Mouse (Mus musculus) G1E (cell line): Measurements from ENCODE around the gene Gprasp1. TPM values are rescaled to one million over a fixed set of nuclear protein-coding genes. Genes with fewer than 3 reads are reported as not detected.

ENCODE experiments used
- ATAC-seq: 2 replicates; pipeline ENCODE4 v1.8.0; 2016; ENCODE audit warnings: mild to moderate bottlenecking; ENCODE audit not compliant: insufficient number of reproducible peaks, poor library complexity, low FRiP score, severe bottlenecking; ENCODE audit errors: extremely low read depth
- DNase-seq: peaks from one replicate; pipeline ENCODE4 v3.0.0; 2012; ENCODE audit warnings: low spot score
- H3K27me3 ChIP-seq: 2 replicates; pipeline ENCODE4 v1.6.1; 2012; ENCODE audit warnings: mild to moderate bottlenecking, low read length, inconsistent platforms; ENCODE audit not compliant: insufficient read depth
- H3K36me3 ChIP-seq: replicated peaks from 2 replicates; pipeline ENCODE3; 2012; ENCODE audit warnings: mild to moderate bottlenecking, inconsistent platforms
- H3K4me1 ChIP-seq: 2 replicates; pipeline ENCODE4 v1.6.1; 2012; ENCODE audit warnings: low read depth, low read length, inconsistent platforms, mixed read lengths; ENCODE audit not compliant: insufficient read depth
- H3K4me3 ChIP-seq: 2 replicates; pipeline ENCODE4 v1.5.1; 2012; ENCODE audit warnings: low read depth, mild to moderate bottlenecking, inconsistent platforms, low read length, moderate library complexity, mixed read lengths
- H3K9me3 ChIP-seq: replicated peaks from 2 replicates; pipeline ENCODE4 v1.6.1; 2012; ENCODE audit warnings: inconsistent platforms
- CTCF ChIP-seq: IDR thresholded peaks from 2 replicates; pipeline ENCODE4 v1.5.1; 2012; ENCODE audit warnings: low read depth, low read length, inconsistent platforms, mixed read lengths
- GATA1 ChIP-seq: IDR thresholded peaks from 2 replicates; pipeline ENCODE4 v1.6.1; 2012; ENCODE audit warnings: borderline replicate concordance, low read length, inconsistent platforms, mixed read lengths
- GATA2 ChIP-seq: IDR thresholded peaks from 2 replicates; pipeline ENCODE4 v1.6.1; 2012; ENCODE audit warnings: low read depth, low read length, inconsistent platforms, borderline replicate concordance
- POLR2AphosphoS5 ChIP-seq: IDR thresholded peaks from 2 replicates; pipeline ENCODE4 v1.6.1; 2012; ENCODE audit warnings: low read depth, low read length, inconsistent platforms; ENCODE audit not compliant: insufficient replicate concordance
- TAL1 ChIP-seq: conservative IDR thresholded peaks from 2 replicates; pipeline ENCODE4 v1.6.1; 2012; ENCODE audit warnings: low read depth, low read length, inconsistent platforms, mixed read lengths
- polyA plus RNA-seq: library from polyadenylated mRNA; stranded (reverse); fragments of >175 nt; gene quantifications from 2 replicates; pipeline ENCODE4 v1.2.3, GENCODE M21; 2012
- total RNA-seq, 2 experiments: library from RNA; stranded (forward) in 1 of 2; stranded (reverse) in 1 of 2; fragments of 200-1000 nt in 1 of 2; fragments of >200 nt in 1 of 2; fragmentation: Nextera tagmentation in 1 of 2; gene quantifications; 2 replicates each; pipeline ENCODE4 v1.2.3; 2014 to 2017

The Gprasp1 gene
- total RNA-seq (2014; fragmentation: Nextera tagmentation) (40.3 and 48.3 TPM in 2 replicates), total RNA-seq (2017) (20.2 and 24.9 TPM in 2 replicates), polyA plus RNA-seq (1.2 and 13.6 TPM in 2 replicates)

- TF ChIP-seq GATA1: no peak
- no peak for TF ChIP-seq GATA2
- TF ChIP-seq TAL1: no peak
- no peak for TF ChIP-seq CTCF
- no peak for TF ChIP-seq POLR2AphosphoS5
- H3K27me3 ChIP-seq: no peaks in the 10 kb centered on the region
- DNase-seq (peak; percentile 47), ATAC-seq (peak; percentile 93)
- peaks cover 15% of the 10 kb centered on the region for H3K4me1 ChIP-seq
- no peaks in the 10 kb centered on the region for H3K9me3 ChIP-seq
- H3K4me3 ChIP-seq: peak within 1 kb of the TSS; percentile 76
- peaks cover 18% of the 10 kb centered on the region for H3K36me3 ChIP-seq
Observed at GRCm38 (mm10) chrX:135742304-135743055, at the start of gene Gprasp1, which contains the start of gene Armcx5. Gene Gprasp1 (plus strand): TSS chrX:135742733. Gene Armcx5 (plus strand): TSS chrX:135742733.

GRCm38 (mm10) chrX:135693633-135694032 is 48.9 kb upstream of the Gprasp1 start, which contains the start of gene Tcp11x2:
Gene Tcp11x2 (minus strand): TSS chrX:135693790.
- Histone ChIP-seq H3K36me3 (no peaks in the 10 kb centered on the region), H3K4me1 (no peaks in the 10 kb centered on the region), H3K27me3 (no peaks in the 10 kb centered on the region), H3K9me3 (no peaks in the 10 kb centered on the region), H3K4me3 (no peak within 1 kb of the TSS)
- no peak for ATAC-seq
- DNase-seq: no peak
- TF ChIP-seq GATA1: no peak
- TF ChIP-seq POLR2AphosphoS5: no peak
- no peak for TF ChIP-seq CTCF
- no peak for TF ChIP-seq TAL1
- TF ChIP-seq GATA2: no peak

GRCm38 (mm10) chrX:135703111-135703510 is 39.4 kb upstream of the Gprasp1 start:
- DNase-seq: no peak
- H3K27me3 ChIP-seq: no peaks in the 10 kb centered on the region
- H3K4me1 ChIP-seq: no peaks in the 10 kb centered on the region
- no peak for ATAC-seq
- H3K36me3 ChIP-seq: no peaks in the 10 kb centered on the region
- no peak for TF ChIP-seq CTCF
- TF ChIP-seq POLR2AphosphoS5: no peak
- TF ChIP-seq GATA2: no peak
- TF ChIP-seq GATA1: no peak
- no peak for TF ChIP-seq TAL1
- no peaks in the 10 kb centered on the region for H3K9me3 ChIP-seq
- no peak overlapping the region for H3K4me3 ChIP-seq

GRCm38 (mm10) chrX:135704349-135704748 is 38.2 kb upstream of the Gprasp1 start:
- no peaks in the 10 kb centered on the region for H3K36me3 ChIP-seq
- no peaks in the 10 kb centered on the region for H3K4me1 ChIP-seq
- H3K27me3 ChIP-seq: no peaks in the 10 kb centered on the region
- H3K9me3 ChIP-seq: no peaks in the 10 kb centered on the region
- ATAC-seq (no peak), DNase-seq (no peak)
- TF ChIP-seq CTCF: no peak
- H3K4me3 ChIP-seq: no peak overlapping the region

GRCm38 (mm10) chrX:135712845-135713244 is 29.7 kb upstream of the Gprasp1 start:
- H3K36me3 ChIP-seq: no peaks in the 10 kb centered on the region
- no peaks in the 10 kb centered on the region for H3K4me1 ChIP-seq
- ATAC-seq: no peak
- TF ChIP-seq TAL1 (no peak), POLR2AphosphoS5 (no peak), CTCF (no peak), GATA2 (no peak), GATA1 (no peak)
- H3K27me3 ChIP-seq: no peaks in the 10 kb centered on the region
- no peak overlapping the region for H3K4me3 ChIP-seq
- no peaks in the 10 kb centered on the region for H3K9me3 ChIP-seq
- DNase-seq: no peak

GRCm38 (mm10) chrX:135725161-135725560 is 17.4 kb upstream of the Gprasp1 start, which contains the start of gene Tmsb15a:
Gene Tmsb15a (minus strand): TSS chrX:135725261.
- DNase-seq: no peak
- Histone ChIP-seq H3K9me3 (no peaks in the 10 kb centered on the region), H3K4me3 (no peak within 1 kb of the TSS), H3K27me3 (peaks cover 3% of the 10 kb centered on the region; the same call in 1 of the 2 replicates), H3K4me1 (no peaks in the 10 kb centered on the region), H3K36me3 (no peaks in the 10 kb centered on the region)
- no peak for ATAC-seq
- TF ChIP-seq TAL1 (no peak), POLR2AphosphoS5 (no peak), CTCF (no peak), GATA1 (no peak), GATA2 (no peak)
